Mouse (Mus musculus): ENCODE measurements around the gene Ppp1r13l.

Ppp1r13l gene

GRCm38 (mm10) chr7:19338060-19338459, 21.5 kb upstream of the Ppp1r13l start:
- DNase-seq: no peak

- DNase-seq: no peak
These were observed 21.0 kb upstream of the Ppp1r13l start for GRCm38 (mm10) chr7:19338596-19338995.

- DNase-seq: no peak
These were observed 18.3 kb upstream of the Ppp1r13l start for GRCm38 (mm10) chr7:19341250-19341649.

- DNase-seq: no peak
These were observed 17.7 kb upstream of the Ppp1r13l start for GRCm38 (mm10) chr7:19341761-19342409.

- peak; percentile 59 to 62 for DNase-seq
These were observed 17.0 kb upstream of the Ppp1r13l start for GRCm38 (mm10) chr7:19342481-19343027.

- DNase-seq: peak in 1 of 2 experiments; percentile 35
These were observed 16.2 kb upstream of the Ppp1r13l start for GRCm38 (mm10) chr7:19343210-19343808.

- DNase-seq: no peak
These were observed 15.2 kb upstream of the Ppp1r13l start, which contains the start of gene Ercc1 for GRCm38 (mm10) chr7:19344237-19344847. Ercc1 (plus strand) TSS chr7:19344778.

- peak; percentile 94 to 97 for DNase-seq
These were observed 14.5 kb upstream of the Ppp1r13l start for GRCm38 (mm10) chr7:19344938-19345471.

- no peak for DNase-seq
These were observed 10.2 kb upstream of the Ppp1r13l start for GRCm38 (mm10) chr7:19349188-19349915.

GRCm38 (mm10) chr7:19350221-19350620, 9.3 kb upstream of the Ppp1r13l start:
- no peak for DNase-seq

GRCm38 (mm10) chr7:19354991-19355390, 4.6 kb upstream of the Ppp1r13l start:
- no peak for DNase-seq

GRCm38 (mm10) chr7:19356311-19356710, 3.2 kb upstream of the Ppp1r13l start:
- no peak for DNase-seq

GRCm38 (mm10) chr7:19357381-19358375, 1.9 kb upstream of the Ppp1r13l start:
- DNase-seq: no peak

GRCm38 (mm10) chr7:19358634-19359033, 915 bp upstream of the Ppp1r13l start:
- DNase-seq: no peak

- DNase-seq: peak; percentile 41 to 50
These were observed 518 bp downstream of the Ppp1r13l start for GRCm38 (mm10) chr7:19359892-19360641.

GRCm38 (mm10) chr7:19360944-19361343, 1.4 kb downstream of the Ppp1r13l start:
- DNase-seq: peak; percentile 63 to 67

GRCm38 (mm10) chr7:19361720-19362119, 2.2 kb downstream of the Ppp1r13l start:
- peak; percentile 52 to 67 for DNase-seq

- no peak for DNase-seq
These were observed 2.7 kb downstream of the Ppp1r13l start for GRCm38 (mm10) chr7:19362276-19362675.

GRCm38 (mm10) chr7:19363881-19364280, 4.3 kb downstream of the Ppp1r13l start:
- peak; percentile 49 to 54 for DNase-seq

- DNase-seq: no peak
These were observed 5.8 kb downstream of the Ppp1r13l start for GRCm38 (mm10) chr7:19365376-19365775.

- DNase-seq: no peak
These were observed 8.8 kb downstream of the Ppp1r13l start for GRCm38 (mm10) chr7:19368380-19368779.
